Mouse (Mus musculus) small intestine, adult 2 months (tissue): Measurements from ENCODE around the gene Map4k5. TPM values are rescaled to one million over a fixed set of nuclear protein-coding genes. Genes with fewer than 3 reads are reported as not detected.

ENCODE experiments used
- H3K27ac ChIP-seq: fragments of 200-500 bp; 2 replicates; pipeline ENCODE4 v1.5.1; 2012; ENCODE audit warnings: low read depth, low read length, control low read depth, inconsistent platforms; ENCODE audit not compliant: insufficient read depth
- H3K27me3 ChIP-seq: fragments of 200-500 bp; 2 replicates; pipeline ENCODE4 v1.6.1; 2012; ENCODE audit warnings: mild to moderate bottlenecking, moderate library complexity, low read length, inconsistent platforms; ENCODE audit not compliant: control insufficient read depth, insufficient read depth
- H3K36me3 ChIP-seq: fragments of 200-500 bp; 2 replicates; pipeline ENCODE4 v1.6.1; 2012; ENCODE audit warnings: mild to moderate bottlenecking, low read length, control low read depth, inconsistent platforms; ENCODE audit not compliant: control insufficient read depth, insufficient read depth
- H3K4me1 ChIP-seq: fragments of 200-500 bp; 2 replicates; pipeline ENCODE4 v1.6.1; 2012; ENCODE audit warnings: low read length, inconsistent platforms, mixed read lengths; ENCODE audit not compliant: control insufficient read depth, insufficient read depth, insufficient read length
- H3K4me3 ChIP-seq: fragments of 200-500 bp; 2 replicates; pipeline ENCODE4 v1.5.1; 2012; ENCODE audit warnings: low read depth, mild to moderate bottlenecking, control low read depth, inconsistent platforms, low read length, moderate library complexity
- CTCF ChIP-seq: fragments of 200-500 bp; IDR thresholded peaks from 2 replicates; pipeline ENCODE4 v1.5.1; 2012; ENCODE audit warnings: low read depth, mild to moderate bottlenecking, control low read depth, inconsistent platforms, low read length, moderate library complexity, mixed read lengths; ENCODE audit not compliant: insufficient replicate concordance, insufficient read length; ENCODE audit errors: extremely low read depth
- POLR2A ChIP-seq: fragments of 200-500 bp; IDR thresholded peaks from 2 replicates; pipeline ENCODE4 v1.6.1; 2012; ENCODE audit warnings: low read depth, mild to moderate bottlenecking, control low read depth, inconsistent platforms, low read length, moderate library complexity
- WGBS: fragments of 180-500 bp; shearing (Covaris S2); methylation state at CpG from one replicate; pipeline ENCODE4 v1.1.7; 2018; 5-methylcytosine and 5-hydroxymethylcytosine counted together
- polyA plus RNA-seq: library from polyadenylated mRNA; depleted of rRNA; stranded (reverse); fragments of >200 nt; gene quantifications from 2 replicates; pipeline ENCODE4 v1.2.3, GENCODE M21; 2012

Gene Map4k5
- polyA plus RNA-seq, 1 experiment = 5.1 TPM

- WGBS = 77% methylated on average over 1 of the region's 1 CpGs
- Histone ChIP-seq H3K4me1 (peaks cover 7% of the 10 kb centered on the region; the same call in 1 of the 2 replicates), H3K27ac (no peak overlapping the region), H3K36me3 (no peaks in the 10 kb centered on the region), H3K4me3 (no peak overlapping the region), H3K27me3 (no peaks in the 10 kb centered on the region)
- TF ChIP-seq POLR2A = no peak
- TF ChIP-seq CTCF = no peak
These were observed 4.7 kb downstream of the Map4k5 start for GRCm38 (mm10) chr12:69888345-69888744.

GRCm38 (mm10) chr12:69887776-69888175, 5.2 kb downstream of the Map4k5 start:
- peaks cover 7% of the 10 kb centered on the region; the same call in 1 of the 2 replicates for H3K4me1 ChIP-seq
- H3K27me3 ChIP-seq = no peaks in the 10 kb centered on the region
- TF ChIP-seq CTCF (no peak), POLR2A (no peak)
- WGBS = 72% methylated on average over 6 of the region's 6 CpGs
- no peak overlapping the region for H3K4me3 ChIP-seq
- no peaks in the 10 kb centered on the region for H3K36me3 ChIP-seq
- H3K27ac ChIP-seq = no peak overlapping the region

GRCm38 (mm10) chr12:69885170-69885923, 7.7 kb downstream of the Map4k5 start:
- Histone ChIP-seq H3K4me1 (peaks cover 6% of the 10 kb centered on the region; the same call in 1 of the 2 replicates), H3K27ac (no peak overlapping the region), H3K4me3 (no peak overlapping the region), H3K36me3 (no peaks in the 10 kb centered on the region), H3K27me3 (no peaks in the 10 kb centered on the region)
- WGBS = 78% methylated on average over 5 of the region's 5 CpGs
- no peak for TF ChIP-seq CTCF

GRCm38 (mm10) chr12:69884053-69884452, 8.9 kb downstream of the Map4k5 start:
- TF ChIP-seq POLR2A (no peak), CTCF (no peak)
- peaks cover 7% of the 10 kb centered on the region; the same call in 1 of the 2 replicates for H3K4me1 ChIP-seq
- H3K4me3 ChIP-seq = no peak overlapping the region
- no peaks in the 10 kb centered on the region for H3K27me3 ChIP-seq
- WGBS = 90% methylated on average over 5 of the region's 5 CpGs
- H3K27ac ChIP-seq = no peak overlapping the region
- no peaks in the 10 kb centered on the region for H3K36me3 ChIP-seq

- Histone ChIP-seq H3K4me1 (peaks cover 8% of the 10 kb centered on the region; the same call in 1 of the 2 replicates), H3K27ac (no peak overlapping the region), H3K27me3 (no peaks in the 10 kb centered on the region), H3K4me3 (no peak overlapping the region), H3K36me3 (no peaks in the 10 kb centered on the region)
- TF ChIP-seq CTCF (no peak), POLR2A (no peak)
- WGBS = 71% methylated on average over 10 of the region's 10 CpGs
These were observed 11.6 kb downstream of the Map4k5 start for GRCm38 (mm10) chr12:69881198-69881905.

- WGBS = 44% methylated on average over 6 of the region's 6 CpGs
- Histone ChIP-seq H3K27me3 (no peaks in the 10 kb centered on the region), H3K36me3 (no peaks in the 10 kb centered on the region), H3K27ac (no peak overlapping the region), H3K4me1 (peaks cover 8% of the 10 kb centered on the region; the same call in 1 of the 2 replicates), H3K4me3 (no peak overlapping the region)
- TF ChIP-seq CTCF = no peak
- TF ChIP-seq POLR2A = no peak
These were observed 13.3 kb downstream of the Map4k5 start for GRCm38 (mm10) chr12:69879739-69880138.

GRCm38 (mm10) chr12:69879172-69879665, 13.8 kb downstream of the Map4k5 start:
- peaks cover 7% of the 10 kb centered on the region; the same call in 1 of the 2 replicates for H3K4me1 ChIP-seq
- WGBS = 20% methylated on average over 4 of the region's 4 CpGs
- H3K4me3 ChIP-seq = no peak overlapping the region
- H3K27me3 ChIP-seq = no peaks in the 10 kb centered on the region
- no peaks in the 10 kb centered on the region for H3K36me3 ChIP-seq
- TF ChIP-seq CTCF (no peak), POLR2A (no peak)
- no peak overlapping the region for H3K27ac ChIP-seq
